Mouse (Mus musculus): ENCODE results near the gene Stk38l. TPM values are rescaled to one million over a fixed set of nuclear protein-coding genes. Genes with fewer than 3 reads are reported as not detected.
"Not testable (repeated sequence)": the region's sequence is repeated elsewhere in the genome, so short reads cannot be mapped to it uniquely, and the experiment has no call there.

Gene Stk38l
- polyA plus RNA-seq, 1 experiment from 2014 or later, result 24.6 TPM

- H3K4me1 ChIP-seq, result peaks cover 5% of the 10 kb centered on the region
- no peak overlapping the region for H3K27ac ChIP-seq
- H3K36me3 ChIP-seq, result peaks cover 9% of the 10 kb centered on the region; the same call in 1 of the 2 replicates
- no peak for DNase-seq (ENCODE audit: low spot score)
- no peaks in the 10 kb centered on the region for H3K9me3 ChIP-seq (replicated peaks)
- no peak overlapping the region for H3K4me3 ChIP-seq
- H3K27me3 ChIP-seq (ENCODE audit: low read depth, poor library complexity, severe bottlenecking), result no peaks in the 10 kb centered on the region
- whole genome bisulfite sequencing, result 63% methylated on average over 5 of the region's 5 CpGs
These were observed 37.6 kb downstream of the Stk38l start for GRCm38 (mm10) chr6:146762264-146762898.

- 39% methylated on average over 2 of the region's 2 CpGs for WGBS
- H3K36me3 ChIP-seq, result peaks cover 28% of the 10 kb centered on the region
- H3K27ac ChIP-seq, result no peak overlapping the region
- no peaks in the 10 kb centered on the region for H3K9me3 ChIP-seq (replicated peaks)
- H3K4me1 ChIP-seq, result no peaks in the 10 kb centered on the region
- no peak overlapping the region for H3K4me3 ChIP-seq
- H3K27me3 ChIP-seq (ENCODE audit: low read depth, poor library complexity, severe bottlenecking), result no peaks in the 10 kb centered on the region
- DNase-seq (ENCODE audit: low spot score), result no peak
These were observed 39.8 kb downstream of the Stk38l start for GRCm38 (mm10) chr6:146764593-146764992.

GRCm38 (mm10) chr6:146765270-146765669 lies 40.5 kb downstream of the Stk38l start:
- 84% methylated on average over 4 of the region's 4 CpGs for WGBS
- Histone ChIP-seq H3K27ac (no peak overlapping the region), H3K4me1 (no peaks in the 10 kb centered on the region; the same call in 1 of the 2 replicates), H3K9me3 (replicated peaks) (no peaks in the 10 kb centered on the region), H3K4me3 (no peak overlapping the region), H3K36me3 (peaks cover 32% of the 10 kb centered on the region), H3K27me3 (ENCODE audit: low read depth, poor library complexity, severe bottlenecking) (no peaks in the 10 kb centered on the region)
- no peak for DNase-seq (ENCODE audit: low spot score)

GRCm38 (mm10) chr6:146768813-146769404 lies 44.1 kb downstream of the Stk38l start:
- Histone ChIP-seq H3K27ac (no peak overlapping the region), H3K27me3 (ENCODE audit: low read depth, poor library complexity, severe bottlenecking) (no peaks in the 10 kb centered on the region), H3K4me1 (no peaks in the 10 kb centered on the region; the same call in 1 of the 2 replicates), H3K4me3 (no peak overlapping the region), H3K9me3 (replicated peaks) (no peaks in the 10 kb centered on the region), H3K36me3 (peaks cover 50% of the 10 kb centered on the region)
- no peak for DNase-seq (ENCODE audit: low spot score)
- WGBS, result 93% methylated on average over 10 of the region's 10 CpGs

GRCm38 (mm10) chr6:146770005-146770745 lies 45.4 kb downstream of the Stk38l start:
- WGBS, result 71% methylated on average over 6 of the region's 6 CpGs
- H3K9me3 ChIP-seq (replicated peaks), result no peaks in the 10 kb centered on the region
- DNase-seq (ENCODE audit: low spot score), result no peak
- H3K27ac ChIP-seq, result no peak overlapping the region
- H3K27me3 ChIP-seq (ENCODE audit: low read depth, poor library complexity, severe bottlenecking), result no peaks in the 10 kb centered on the region
- H3K4me3 ChIP-seq, result no peak overlapping the region
- peaks cover 61% of the 10 kb centered on the region for H3K36me3 ChIP-seq
- no peaks in the 10 kb centered on the region; the same call in 1 of the 2 replicates for H3K4me1 ChIP-seq

- Histone ChIP-seq H3K9me3 (replicated peaks) (no peaks in the 10 kb centered on the region), H3K27ac (no peak overlapping the region), H3K36me3 (peaks cover 65% of the 10 kb centered on the region), H3K4me1 (no peaks in the 10 kb centered on the region; the same call in 1 of the 2 replicates), H3K27me3 (ENCODE audit: low read depth, poor library complexity, severe bottlenecking) (no peaks in the 10 kb centered on the region), H3K4me3 (no peak overlapping the region)
- DNase-seq (ENCODE audit: low spot score), result no peak
- WGBS, result 91% methylated on average over 5 of the region's 5 CpGs
These were observed 46.0 kb downstream of the Stk38l start for GRCm38 (mm10) chr6:146770808-146771207.

- not testable (repeated sequence) for DNase-seq (ENCODE audit: low spot score); H3K4me1 ChIP-seq; H3K9me3 ChIP-seq (replicated peaks); H3K27ac ChIP-seq; H3K27me3 ChIP-seq (ENCODE audit: low read depth, poor library complexity, severe bottlenecking); H3K4me3 ChIP-seq
- peaks cover 35% of the 10 kb centered on the region for H3K36me3 ChIP-seq
- WGBS, result 95% methylated on average over 8 of the region's 8 CpGs
These were observed 51.1 kb downstream of the Stk38l start for GRCm38 (mm10) chr6:146775864-146776263.

GRCm38 (mm10) chr6:146776610-146777389 lies 52.0 kb downstream of the Stk38l start:
- no peaks in the 10 kb centered on the region for H3K4me1 ChIP-seq
- 49% methylated on average over 2 of the region's 2 CpGs for WGBS
- H3K36me3 ChIP-seq, result peaks cover 32% of the 10 kb centered on the region
- H3K9me3 ChIP-seq (replicated peaks), result no peaks in the 10 kb centered on the region
- H3K4me3 ChIP-seq, result no peak overlapping the region
- no peak for DNase-seq (ENCODE audit: low spot score)
- no peak overlapping the region for H3K27ac ChIP-seq
- H3K27me3 ChIP-seq (ENCODE audit: low read depth, poor library complexity, severe bottlenecking), result no peaks in the 10 kb centered on the region

GRCm38 (mm10) chr6:146778055-146778454 lies 53.3 kb downstream of the Stk38l start:
- H3K36me3 ChIP-seq, result peaks cover 25% of the 10 kb centered on the region
- no peak overlapping the region for H3K4me3 ChIP-seq
- 94% methylated on average over 3 of the region's 3 CpGs for WGBS
- H3K27me3 ChIP-seq (ENCODE audit: low read depth, poor library complexity, severe bottlenecking), result no peaks in the 10 kb centered on the region
- H3K4me1 ChIP-seq, result no peaks in the 10 kb centered on the region
- no peak overlapping the region for H3K27ac ChIP-seq
- no peaks in the 10 kb centered on the region for H3K9me3 ChIP-seq (replicated peaks)
- no peak for DNase-seq (ENCODE audit: low spot score)

GRCm38 (mm10) chr6:146781566-146781965 lies 56.8 kb downstream of the Stk38l start:
- H3K27ac ChIP-seq, result no peak overlapping the region
- no peaks in the 10 kb centered on the region for H3K4me1 ChIP-seq
- H3K4me3 ChIP-seq, result no peak overlapping the region
- no peaks in the 10 kb centered on the region for H3K27me3 ChIP-seq (ENCODE audit: low read depth, poor library complexity, severe bottlenecking)
- 85% methylated on average over 3 of the region's 3 CpGs for WGBS
- no peaks in the 10 kb centered on the region for H3K9me3 ChIP-seq (replicated peaks)
- peaks cover under 1% of the 10 kb centered on the region; the same call in 1 of the 2 replicates for H3K36me3 ChIP-seq
- no peak for DNase-seq (ENCODE audit: low spot score)

GRCm38 (mm10) chr6:146793527-146793926 lies 68.7 kb downstream of the Stk38l start:
- peaks cover 22% of the 10 kb centered on the region for H3K4me1 ChIP-seq
- H3K27ac ChIP-seq, result no peak overlapping the region
- H3K36me3 ChIP-seq, result no peaks in the 10 kb centered on the region
- WGBS, result 82% methylated on average over 3 of the region's 3 CpGs
- H3K9me3 ChIP-seq (replicated peaks), result no peaks in the 10 kb centered on the region
- peaks cover 23% of the 10 kb centered on the region for H3K27me3 ChIP-seq (ENCODE audit: low read depth, poor library complexity, severe bottlenecking)
- H3K4me3 ChIP-seq, result no peak overlapping the region
- no peak for DNase-seq (ENCODE audit: low spot score)

- Histone ChIP-seq H3K4me1 (peaks cover 22% of the 10 kb centered on the region), H3K27me3 (ENCODE audit: low read depth, poor library complexity, severe bottlenecking) (peaks cover 23% of the 10 kb centered on the region), H3K36me3 (no peaks in the 10 kb centered on the region), H3K9me3 (replicated peaks) (no peaks in the 10 kb centered on the region), H3K4me3 (peak overlapping the region; percentile 63), H3K27ac (peak overlapping the region; percentile 84)
- DNase-seq (ENCODE audit: low spot score), result no peak
- WGBS, result 20% methylated on average over 22 of the region's 22 CpGs
These were observed 70.5 kb downstream of the Stk38l start for GRCm38 (mm10) chr6:146795166-146795923.

All from limb, embryonic 10.5 days (tissue).